Mouse (Mus musculus) stomach, embryonic 16.5 days (tissue): ENCODE results near the gene Pfpl. TPM values are rescaled to one million over a fixed set of nuclear protein-coding genes. Genes with fewer than 3 reads are reported as not detected.
A peak's percentile ranks its signal among the peaks of the same experiment; 100 is the strongest.

Experiments
- ATAC-seq: fragments of 200-750 bp; cut with Nextera tagmentation; 2 replicates; pipeline ENCODE4 v1.8.0; 2017; ENCODE audit warnings: moderate number of reproducible peaks, moderate TSS enrichment; ENCODE audit not compliant: insufficient read depth, low FRiP score
- H3K27ac ChIP-seq: fragments of 300-500 bp; sonication (generic); 2 replicates; pipeline ENCODE4 v1.5.1; 2014; ENCODE audit warnings: low read length
- H3K27me3 ChIP-seq: fragments of 300-500 bp; sonication (generic); 2 replicates; pipeline ENCODE4 v1.6.1; 2014; ENCODE audit warnings: low read length, control low read depth, mixed read lengths; ENCODE audit not compliant: control insufficient read depth, insufficient read depth
- H3K36me3 ChIP-seq: fragments of 300-500 bp; sonication (generic); 2 replicates; pipeline ENCODE4 v1.6.1; 2014; ENCODE audit warnings: low read length; ENCODE audit not compliant: control insufficient read depth, insufficient read depth
- H3K4me1 ChIP-seq: fragments of 300-500 bp; sonication (generic); 2 replicates; pipeline ENCODE4 v1.6.1; 2014; ENCODE audit warnings: low read length, control low read depth, mixed read lengths; ENCODE audit not compliant: control insufficient read depth, insufficient read depth
- H3K4me2 ChIP-seq: fragments of 300-500 bp; sonication (generic); 2 replicates; pipeline ENCODE4 v1.6.1; 2014; ENCODE audit warnings: low read depth, low read length, mixed read lengths
- H3K4me3 ChIP-seq: fragments of 300-500 bp; sonication (generic); replicated peaks from 2 replicates; pipeline ENCODE4 v1.5.1; 2014; ENCODE audit warnings: mild to moderate bottlenecking, low read length
- H3K9ac ChIP-seq: fragments of 300-500 bp; sonication (generic); 2 replicates; pipeline ENCODE4 v1.6.1; 2014; ENCODE audit warnings: low read length
- H3K9me3 ChIP-seq: fragments of 300-500 bp; sonication (generic); replicated peaks from 2 replicates; pipeline ENCODE4 v1.6.1; 2016; ENCODE audit warnings: low read length, control low read depth; ENCODE audit not compliant: control insufficient read depth
- WGBS: fragments of 180-500 bp; shearing (Covaris S2); extraction: QIAGEN DNeasy Blood & Tissue Kit; methylation state at CpG from one replicate; pipeline ENCODE4 v1.1.7; 2014; 5-methylcytosine and 5-hydroxymethylcytosine counted together
- polyA plus RNA-seq: library from polyadenylated mRNA; unstranded; fragments of >200 nt; fragmentation: Nextera tagmentation; extraction: Ambion mirVana; gene quantifications from 2 replicates; pipeline ENCODE4 v1.2.1, GENCODE M21; 2015

Gene Pfpl
- polyA plus RNA-seq, 1 experiment from 2014 or later, result not detected

DNA sequence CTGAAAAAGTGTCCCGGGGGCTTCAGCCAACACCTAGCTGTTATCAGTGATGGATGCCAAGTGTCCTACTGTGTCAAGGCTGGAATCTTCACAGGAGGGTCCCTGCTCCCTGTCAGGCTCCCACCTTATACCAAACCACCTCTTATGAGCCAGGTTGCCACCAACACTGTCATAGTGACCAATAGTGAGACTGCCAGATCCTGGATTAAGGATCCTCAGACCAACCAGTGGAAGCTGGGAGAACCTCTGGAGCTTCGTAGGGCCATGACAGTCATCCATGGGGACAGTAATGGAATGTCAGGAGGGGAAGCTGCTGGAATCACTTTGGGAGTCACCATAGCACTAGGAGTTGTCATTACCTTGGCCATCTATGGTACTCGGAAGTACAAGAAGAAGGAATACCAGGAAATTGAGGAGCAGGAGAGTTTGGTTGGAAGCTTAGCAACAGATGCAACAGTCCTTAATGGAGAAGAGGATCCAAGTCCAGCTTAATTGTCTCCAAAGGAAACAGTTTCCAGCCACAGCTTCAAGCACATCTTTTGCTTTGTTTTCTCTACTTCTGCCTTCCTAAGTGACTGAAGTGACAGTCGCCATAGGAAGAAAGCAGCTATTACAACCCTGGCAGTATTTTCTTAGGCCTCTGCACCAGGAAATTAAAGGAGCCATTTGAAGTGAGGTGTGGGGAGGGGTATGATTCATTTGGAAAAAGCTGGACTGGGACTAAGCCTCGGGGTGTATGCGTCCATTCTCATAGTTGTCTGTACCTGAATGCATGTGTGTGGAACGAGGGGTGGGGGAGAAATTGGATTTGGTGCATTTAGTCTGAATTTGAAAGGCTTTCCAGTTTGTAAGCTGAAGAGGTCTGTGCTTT is 35.4 kb downstream of the Pfpl start:
- no peaks in the 10 kb centered on the region for H3K27me3 ChIP-seq
- peak overlapping the region; percentile 69 for H3K27ac ChIP-seq
- 68% methylated on average over 7 of the region's 7 CpGs for WGBS
- 0 out of 2 replicates have a peak, but pooled peaks have one; percentile 25 for ATAC-seq
- H3K4me1 ChIP-seq, result no peaks in the 10 kb centered on the region; the same call in 1 of the 2 replicates
- no peak overlapping the region for H3K9ac ChIP-seq
- no peak overlapping the region for H3K4me3 ChIP-seq
- H3K36me3 ChIP-seq, result no peaks in the 10 kb centered on the region
- H3K4me2 ChIP-seq, result no peak overlapping the region
- H3K9me3 ChIP-seq, result no peaks in the 10 kb centered on the region

DNA sequence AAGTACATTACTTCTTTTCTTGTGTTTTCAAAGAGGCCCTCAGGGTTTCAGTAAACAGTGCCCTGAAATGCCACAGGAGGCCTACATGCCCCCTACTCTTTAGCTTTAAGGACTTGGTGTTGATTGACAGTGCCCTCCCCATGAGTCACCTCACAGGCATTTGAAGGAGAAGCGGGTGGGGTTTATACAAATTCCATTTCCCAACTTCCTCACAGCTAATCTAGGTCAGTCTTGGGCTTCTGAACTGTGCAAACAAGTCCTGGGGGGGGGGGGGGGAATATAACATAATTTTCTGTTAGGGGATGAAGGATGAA is 36.0 kb downstream of the Pfpl start:
- Histone ChIP-seq H3K4me2 (no peak overlapping the region), H3K9me3 (no peaks in the 10 kb centered on the region), H3K36me3 (no peaks in the 10 kb centered on the region), H3K9ac (no peak overlapping the region), H3K27ac (peak overlapping the region; percentile 69), H3K4me1 (no peaks in the 10 kb centered on the region; the same call in 1 of the 2 replicates), H3K27me3 (no peaks in the 10 kb centered on the region), H3K4me3 (no peak overlapping the region)
- WGBS, result 17% methylated on average over 1 of the region's 1 CpGs
- peak; percentile 73; the same call in 1 of the 2 replicates for ATAC-seq

GRCm38 (mm10) chr19:12464127-12464526 is 36.4 kb downstream of the Pfpl start:
- ATAC-seq, result no peak; the same call in 1 of the 2 replicates
- Histone ChIP-seq H3K9me3 (no peaks in the 10 kb centered on the region), H3K27ac (peak overlapping the region; percentile 66; the same call in 1 of the 2 replicates)

DNA sequence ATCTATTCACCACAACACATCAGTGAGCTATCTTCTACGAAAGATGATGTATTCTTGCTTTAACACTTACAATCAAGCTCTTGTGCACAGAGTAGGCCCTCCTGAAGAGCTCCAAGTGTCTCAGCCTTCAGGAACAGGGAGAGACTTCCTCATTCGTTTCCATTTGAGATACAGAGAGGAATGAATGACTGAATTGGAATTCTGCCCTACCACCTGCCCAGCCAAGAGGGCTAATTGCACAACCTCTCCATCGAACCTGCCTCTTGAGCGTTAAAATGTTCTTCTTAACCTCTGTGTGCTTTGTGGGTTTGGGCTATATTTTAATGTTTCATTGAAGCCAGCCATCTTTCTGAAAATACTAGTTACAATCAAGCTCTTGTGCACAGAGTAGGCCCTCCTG is 37.0 kb downstream of the Pfpl start:
- no peak overlapping the region for H3K4me2 ChIP-seq
- no peak overlapping the region for H3K9ac ChIP-seq
- ATAC-seq, result no peak
- H3K9me3 ChIP-seq, result no peaks in the 10 kb centered on the region
- H3K4me1 ChIP-seq, result no peaks in the 10 kb centered on the region; the same call in 1 of the 2 replicates
- no peaks in the 10 kb centered on the region for H3K36me3 ChIP-seq
- WGBS, result 72% methylated on average over 4 of the region's 4 CpGs
- H3K27me3 ChIP-seq, result no peaks in the 10 kb centered on the region
- H3K4me3 ChIP-seq, result no peak overlapping the region
- H3K27ac ChIP-seq, result peak overlapping the region; percentile 66

More at GRCm38 (mm10) chr19:12464127-12464526, 36.4 kb downstream of the Pfpl start:
- WGBS, result 50% methylated on average over 5 of the region's 5 CpGs
- Histone ChIP-seq H3K4me3 (no peak overlapping the region), H3K27me3 (no peaks in the 10 kb centered on the region), H3K9ac (no peak overlapping the region), H3K36me3 (no peaks in the 10 kb centered on the region), H3K4me2 (no peak overlapping the region), H3K4me1 (no peaks in the 10 kb centered on the region; the same call in 1 of the 2 replicates)

GRCm38 (mm10) chr19:12465530-12466144 is 37.9 kb downstream of the Pfpl start:
- no peaks in the 10 kb centered on the region for H3K27me3 ChIP-seq
- no peak overlapping the region for H3K4me2 ChIP-seq
- H3K36me3 ChIP-seq, result no peaks in the 10 kb centered on the region
- ATAC-seq, result no peak
- no peak overlapping the region for H3K27ac ChIP-seq
- H3K9ac ChIP-seq, result no peak overlapping the region
- no peak overlapping the region for H3K4me3 ChIP-seq
- no peaks in the 10 kb centered on the region; the same call in 1 of the 2 replicates for H3K4me1 ChIP-seq
- WGBS, result 90% methylated on average over 10 of the region's 10 CpGs
- no peaks in the 10 kb centered on the region for H3K9me3 ChIP-seq

DNA sequence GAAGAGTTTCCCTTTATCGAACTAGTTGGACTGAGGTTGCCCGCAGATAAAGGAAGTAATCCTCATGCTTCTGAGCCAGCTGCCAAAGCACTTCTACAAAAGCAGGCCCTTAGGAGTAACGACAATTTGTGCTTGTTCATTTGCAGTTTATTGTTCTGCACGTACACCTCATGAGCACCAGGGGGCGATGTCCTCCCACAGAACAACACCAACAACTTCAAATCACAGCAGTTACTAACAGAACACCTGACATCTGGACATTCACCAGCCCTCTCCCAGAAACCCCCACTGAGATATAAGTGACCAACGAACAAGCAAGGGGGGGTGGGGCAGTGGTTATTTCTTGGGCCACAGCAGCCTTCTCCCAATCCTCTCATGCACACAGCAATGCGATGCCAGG is 38.5 kb downstream of the Pfpl start:
- Histone ChIP-seq H3K9ac (no peak overlapping the region), H3K27me3 (no peaks in the 10 kb centered on the region), H3K4me3 (no peak overlapping the region), H3K4me2 (no peak overlapping the region), H3K4me1 (no peaks in the 10 kb centered on the region; the same call in 1 of the 2 replicates), H3K36me3 (no peaks in the 10 kb centered on the region), H3K9me3 (no peaks in the 10 kb centered on the region), H3K27ac (peak overlapping the region; percentile 26; the same call in 1 of the 2 replicates)
- 30% methylated on average over 7 of the region's 7 CpGs for WGBS
- peak; percentile 30 for ATAC-seq

- Histone ChIP-seq H3K4me2 (no peak overlapping the region), H3K4me3 (no peak overlapping the region), H3K27ac (no peak overlapping the region), H3K9ac (no peak overlapping the region), H3K9me3 (no peaks in the 10 kb centered on the region), H3K27me3 (no peaks in the 10 kb centered on the region), H3K36me3 (no peaks in the 10 kb centered on the region), H3K4me1 (peaks cover 4% of the 10 kb centered on the region)
- ATAC-seq, result no peak
- 84% methylated on average over 5 of the region's 5 CpGs for WGBS
Measured at GRCm38 (mm10) chr19:12467436-12467835, 39.7 kb downstream of the Pfpl start.

DNA sequence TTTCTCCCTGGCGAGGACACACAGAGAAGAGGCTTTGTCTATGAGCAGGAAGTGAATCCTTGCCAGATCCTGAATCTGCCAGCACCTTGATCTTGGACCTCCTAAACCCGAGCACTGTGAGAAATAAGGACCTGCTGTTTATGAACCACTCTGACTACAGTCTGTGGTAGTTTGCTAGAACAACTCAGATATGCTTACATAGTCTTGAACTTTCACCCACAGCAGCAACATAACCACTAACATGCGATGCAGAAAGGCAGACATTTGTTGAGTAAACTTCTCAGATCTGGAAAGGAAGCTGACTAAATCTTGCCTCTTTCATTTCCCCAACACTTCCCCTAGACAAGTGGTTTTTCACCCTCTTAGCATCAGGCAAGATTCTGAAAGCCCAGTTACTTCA is 44.2 kb downstream of the Pfpl start:
- H3K4me3 ChIP-seq, result no peak overlapping the region
- no peaks in the 10 kb centered on the region for H3K27me3 ChIP-seq
- ATAC-seq, result no peak
- 53% methylated on average over 3 of the region's 3 CpGs for WGBS
- H3K4me1 ChIP-seq, result peaks cover 31% of the 10 kb centered on the region
- H3K27ac ChIP-seq, result peak overlapping the region; percentile 50
- no peak overlapping the region for H3K4me2 ChIP-seq
- H3K36me3 ChIP-seq, result 0 out of 2 replicates have a peak, but pooled peaks cover 3% of the 10 kb centered on the region
- no peaks in the 10 kb centered on the region for H3K9me3 ChIP-seq
- no peak overlapping the region for H3K9ac ChIP-seq

DNA sequence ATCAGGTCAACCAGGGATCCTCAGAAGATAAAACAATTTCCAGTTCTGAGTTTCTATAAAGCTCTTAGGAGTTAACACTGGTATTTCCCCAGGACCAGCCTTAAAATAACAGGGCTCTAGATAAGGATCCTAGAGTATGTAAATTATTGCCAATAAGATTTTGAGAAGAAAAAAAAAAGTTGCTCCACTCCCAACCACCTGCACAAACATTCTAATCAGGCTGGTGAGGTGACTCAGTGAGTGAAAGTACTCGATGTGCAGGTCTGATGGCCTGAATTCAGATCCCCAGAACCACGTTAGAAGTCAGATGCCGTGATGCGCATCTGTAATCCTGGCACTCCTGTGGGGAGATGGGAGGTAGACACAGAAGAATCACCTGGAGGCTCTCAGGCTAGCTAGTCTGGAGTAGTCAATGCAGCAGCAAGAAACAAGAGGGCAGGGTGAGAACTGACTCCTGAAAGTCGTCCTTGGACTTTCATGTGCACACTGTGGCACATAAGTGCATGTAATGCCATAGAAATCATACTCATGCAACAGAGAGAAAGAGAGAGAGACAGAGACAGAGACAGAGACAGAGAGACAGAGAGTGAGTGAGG is 44.8 kb downstream of the Pfpl start:
- Histone ChIP-seq H3K4me3 (no peak overlapping the region), H3K4me2 (no peak overlapping the region), H3K27ac (peak overlapping the region; percentile 79), H3K36me3 (0 out of 2 replicates have a peak, but pooled peaks cover 3% of the 10 kb centered on the region), H3K4me1 (peaks cover 36% of the 10 kb centered on the region), H3K9ac (no peak overlapping the region), H3K9me3 (no peaks in the 10 kb centered on the region), H3K27me3 (no peaks in the 10 kb centered on the region)
- WGBS, result 63% methylated on average over 5 of the region's 5 CpGs
- peak; percentile 42; the same call in 1 of the 2 replicates for ATAC-seq
